11 mouse cellular contexts compared by ENCODE assay signal in genomic region chr5:90884628-90885242, GRCm38 (mm10). TPM values are rescaled to one million over a fixed set of nuclear protein-coding genes. Genes with fewer than 3 reads are reported as not detected.
DNase-seq lines count a peak whose midpoint lies in the region; ATAC-seq and TF ChIP-seq lines count a peak whose summit lies in the region.
"Had no signal": no experiment of that assay in that cellular context is flagged by ENCODE, and none has a peak within 500 bp of the region (broad histone marks: within the 10 kb centered on the region; RNA-seq: fewer than 3 reads in every experiment).

No protein-coding gene starts in this region.

- no peaks in the 10 kb centered on the region for H3K36me3 ChIP-seq in hindbrain, postnatal 0 days (ENCODE audit: insufficient read depth, low read length)
- H3K36me3 ChIP-seq in hindbrain, embryonic 12.5 days = no peaks in the 10 kb centered on the region
- H3K36me3 ChIP-seq in neural tube, embryonic 15.5 days = no peaks in the 10 kb centered on the region

- no peak overlapping the region for H3K4me3 ChIP-seq in hindbrain, postnatal 0 days (ENCODE audit: low read length)
- H3K4me3 ChIP-seq in hindbrain, embryonic 12.5 days = no peak overlapping the region
- no peak overlapping the region for H3K4me3 ChIP-seq in neural tube, embryonic 15.5 days (replicated peaks)

- no peaks in the 10 kb centered on the region for H3K9me3 ChIP-seq in hindbrain, postnatal 0 days (ENCODE audit: low read length)
- no peaks in the 10 kb centered on the region for H3K9me3 ChIP-seq in hindbrain, embryonic 12.5 days (replicated peaks)
- H3K9me3 ChIP-seq in neural tube, embryonic 15.5 days (replicated peaks) = no peaks in the 10 kb centered on the region

- intact Hi-C loops in gastrocnemius, postnatal 14 days (cut with DNase I; ENCODE audit: low total_unique reads) = no loop called here

- H3K9ac ChIP-seq in hindbrain, postnatal 0 days (replicated peaks; ENCODE audit: low read length) = no peak overlapping the region
- H3K9ac ChIP-seq in hindbrain, embryonic 12.5 days = no peak overlapping the region
- H3K9ac ChIP-seq in neural tube, embryonic 15.5 days (replicated peaks) = no peak overlapping the region

- no peak overlapping the region for H3K4me2 ChIP-seq in hindbrain, postnatal 0 days (ENCODE audit: low read depth, low read length)
- H3K4me2 ChIP-seq in hindbrain, embryonic 12.5 days (replicated peaks) = no peak overlapping the region
- H3K4me2 ChIP-seq in neural tube, embryonic 15.5 days = no peak overlapping the region

- H3K27ac ChIP-seq in hindbrain, postnatal 0 days = no peak overlapping the region
- no peak overlapping the region for H3K27ac ChIP-seq in hindbrain, embryonic 12.5 days
- no peak overlapping the region for H3K27ac ChIP-seq in neural tube, embryonic 15.5 days (replicated peaks)

- peak; percentile 6 for DNase-seq in cerebellum, adult 8-10 months
- no peak for DNase-seq in cerebellum, adult 11-12 months
- peak; percentile 56 for DNase-seq in hindbrain, postnatal 0 days (ENCODE audit: low spot score)
- DNase-seq in NIH3T3 (ENCODE audit: low read depth) = peak; percentile 57
- DNase-seq in kidney, postnatal 25 days = peak; percentile 47 to 68
- no peak for DNase-seq in gastrocnemius, postnatal 14 days

- TF ChIP-seq CTCF in hindbrain, postnatal 0 days (IDR thresholded peaks at IDR 0.05; ENCODE audit: low read depth) = no peak

- ATAC-seq in hindbrain, postnatal 0 days = 0 out of 2 replicates have a peak, but pooled peaks have one; percentile 45
- no peak for ATAC-seq in hindbrain, embryonic 12.5 days (ENCODE audit: low FRiP score)
- ATAC-seq in neural tube, embryonic 15.5 days (ENCODE audit: low FRiP score) = no peak
- ATAC-seq: intestine, postnatal 0 days had no signal

- H3K4me1 ChIP-seq in hindbrain, postnatal 0 days (ENCODE audit: insufficient read depth, low read length) = no peaks in the 10 kb centered on the region
- H3K4me1 ChIP-seq in hindbrain, embryonic 12.5 days = no peaks in the 10 kb centered on the region
- H3K4me1 ChIP-seq in neural tube, embryonic 15.5 days = no peaks in the 10 kb centered on the region

- 53% methylated on average over 2 of the region's 2 CpGs for WGBS in hindbrain, postnatal 0 days
- 67% methylated on average over 2 of the region's 2 CpGs for WGBS in hindbrain, embryonic 12.5 days
- 74% methylated on average over 2 of the region's 2 CpGs for WGBS in neural tube, embryonic 15.5 days

- no peaks in the 10 kb centered on the region; the same call in 1 of the 2 replicates for H3K27me3 ChIP-seq in hindbrain, postnatal 0 days (ENCODE audit: insufficient read depth, low read length)
- 0 out of 2 replicates have a peak, but pooled peaks cover 4% of the 10 kb centered on the region for H3K27me3 ChIP-seq in hindbrain, embryonic 12.5 days
- H3K27me3 ChIP-seq in neural tube, embryonic 15.5 days (replicated peaks) = no peaks in the 10 kb centered on the region

RNA-seq across cellular contexts. Expression of gene Cxcl1, which starts 6.3 kb away (rescaled TPM):
- total RNA-seq in hindbrain, postnatal 0 days (2014; rRNA removed) = 0.22 TPM in 1 of 2 replicates, not detected in the other
- 0.50 and 0.56 TPM in 2 replicates for polyA plus RNA-seq in hindbrain, postnatal 0 days (2015; fragmentation: Nextera tagmentation; extraction: Ambion mirVana)
- 0.25 and 0.30 TPM in 2 replicates for polyA plus RNA-seq in hindbrain, embryonic 12.5 days (2016; fragmentation: Nextera tagmentation; extraction: Ambion mirVana)
- polyA plus RNA-seq in neural tube, embryonic 15.5 days (2015; fragmentation: Nextera tagmentation; extraction: Ambion mirVana) = 0.27 and 0.63 TPM in 2 replicates
- total RNA-seq in gastrocnemius, postnatal 14 days (2021) = under 1 TPM in 1 of 2 experiments, not detected in 1; 0.11 TPM

RNA-seq across cellular contexts. Expression of gene Cxcl2, which starts 18.9 kb away (rescaled TPM):
- not detected in 2 replicates for total RNA-seq in hindbrain, postnatal 0 days (2014; rRNA removed)
- polyA plus RNA-seq in hindbrain, postnatal 0 days (2015; fragmentation: Nextera tagmentation; extraction: Ambion mirVana) = 0.14 TPM in 1 of 2 replicates, not detected in the other
- polyA plus RNA-seq in hindbrain, embryonic 12.5 days (2016; fragmentation: Nextera tagmentation; extraction: Ambion mirVana) = not detected in 2 replicates
- polyA plus RNA-seq in neural tube, embryonic 15.5 days (2015; fragmentation: Nextera tagmentation; extraction: Ambion mirVana) = not detected in 2 replicates
- total RNA-seq in gastrocnemius, postnatal 14 days (2021) = not detected
- total RNA-seq: gastrocnemius, adult 18-20 months had no signal
- polyA plus RNA-seq: testis, adult 2 months had no signal

RNA-seq across cellular contexts. Expression of gene Mthfd2l, which starts 46.2 kb away (rescaled TPM):
- 84.7 and 97.5 TPM in 2 replicates for total RNA-seq in hindbrain, postnatal 0 days (2014; rRNA removed)
- polyA plus RNA-seq in hindbrain, postnatal 0 days (2015; fragmentation: Nextera tagmentation; extraction: Ambion mirVana) = 58.8 and 62.7 TPM in 2 replicates
- polyA plus RNA-seq in hindbrain, embryonic 12.5 days (2016; fragmentation: Nextera tagmentation; extraction: Ambion mirVana) = 91.6 and 94.2 TPM in 2 replicates
- polyA plus RNA-seq in neural tube, embryonic 15.5 days (2015; fragmentation: Nextera tagmentation; extraction: Ambion mirVana) = 76.4 and 86.6 TPM in 2 replicates
- total RNA-seq in gastrocnemius, postnatal 14 days (2021) = 10 to 100 TPM in 1 of 2 experiments, 1 to 10 TPM in 1; 8.2 to 10.1 TPM

Comparison
In these comparisons a context has a peak if more than half of its experiments do, and no peak if none do; other contexts are left out.
1. DNase-seq: peak in cerebellum, adult 8-10 months (single experiment), hindbrain, postnatal 0 days (single experiment), NIH3T3 (single experiment) and kidney, postnatal 25 days (2 of 2); none in cerebellum, adult 11-12 months (single experiment) and gastrocnemius, postnatal 14 days (single experiment).